Mouse (Mus musculus) spleen, postnatal 14 days (tissue): ENCODE measurements around the gene Pik3ca.
"Not testable (repeated sequence)": the region's sequence is repeated elsewhere in the genome, so short reads cannot be mapped to it uniquely, and the experiment has no call there.

ENCODE experiments used
- DNase-seq, 2 experiments: peaks; one replicate each; pipeline ENCODE4 v3.0.0; 2021 to 2022; ENCODE audit warnings: low spot score in 2 of 2

Pik3ca gene

DNA sequence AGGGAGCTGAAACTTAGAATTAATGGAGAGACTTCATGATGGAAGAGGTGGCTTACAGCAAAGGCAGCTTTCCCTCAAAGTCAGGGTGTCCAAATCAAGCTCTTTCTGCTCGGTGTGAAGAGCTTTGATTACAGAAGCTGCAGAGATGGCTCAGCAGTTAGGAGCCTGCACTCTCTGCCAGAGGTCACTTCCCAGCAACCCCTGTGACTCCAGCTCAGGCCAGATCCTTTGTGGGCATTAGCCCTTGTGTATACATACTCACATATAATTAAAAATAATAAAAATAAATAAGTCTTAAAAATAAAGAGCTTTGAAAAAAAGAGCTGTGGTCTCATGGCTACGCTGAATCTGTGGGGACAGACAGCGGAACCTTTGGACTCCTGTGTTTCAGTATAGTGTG, 4.1 kb downstream of the Pik3ca start:
- DNase-seq, result no peak

DNA sequence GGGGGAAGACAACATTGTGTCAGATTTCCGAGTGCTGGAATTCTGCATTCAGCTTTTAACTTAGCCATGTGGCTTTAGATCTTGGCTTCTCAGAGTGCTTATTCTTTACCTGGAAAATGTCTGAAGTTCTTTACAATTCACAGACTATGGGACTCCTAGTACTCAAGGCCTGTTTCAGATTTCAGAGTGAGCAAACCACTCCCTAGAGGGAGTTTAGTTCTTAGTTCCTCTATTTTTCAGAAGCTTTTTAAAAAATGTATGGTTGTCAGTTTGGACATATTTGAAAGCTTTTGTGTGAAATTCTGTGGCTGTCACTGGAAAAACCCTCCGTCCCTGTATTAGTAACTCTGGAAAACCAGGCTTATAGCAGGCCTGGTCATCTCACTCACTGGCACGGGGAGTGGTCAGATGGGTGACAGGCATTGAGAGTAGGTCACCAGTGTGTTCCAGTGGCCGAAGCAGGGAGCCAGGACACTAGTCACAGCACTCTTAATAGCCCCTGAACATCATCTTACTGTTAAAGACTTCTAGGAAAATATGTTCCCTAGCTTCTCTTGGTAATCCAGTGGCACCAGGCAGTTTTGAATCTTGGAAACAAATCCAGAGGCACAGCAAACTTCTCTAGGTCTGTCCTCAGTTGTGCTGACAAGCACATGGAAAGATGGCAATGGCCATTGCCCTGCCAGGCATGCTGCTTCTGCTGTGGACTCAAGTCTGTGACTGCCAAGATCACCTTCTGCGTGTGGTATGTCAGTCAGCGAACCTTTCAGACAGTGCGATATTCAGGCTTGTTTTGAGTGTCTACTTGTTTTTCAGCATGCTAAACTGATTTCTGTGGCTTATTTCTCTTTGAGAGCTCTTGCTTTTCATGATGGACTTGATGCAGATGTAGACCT, 5.8 kb downstream of the Pik3ca start:
- no peak for DNase-seq

DNA sequence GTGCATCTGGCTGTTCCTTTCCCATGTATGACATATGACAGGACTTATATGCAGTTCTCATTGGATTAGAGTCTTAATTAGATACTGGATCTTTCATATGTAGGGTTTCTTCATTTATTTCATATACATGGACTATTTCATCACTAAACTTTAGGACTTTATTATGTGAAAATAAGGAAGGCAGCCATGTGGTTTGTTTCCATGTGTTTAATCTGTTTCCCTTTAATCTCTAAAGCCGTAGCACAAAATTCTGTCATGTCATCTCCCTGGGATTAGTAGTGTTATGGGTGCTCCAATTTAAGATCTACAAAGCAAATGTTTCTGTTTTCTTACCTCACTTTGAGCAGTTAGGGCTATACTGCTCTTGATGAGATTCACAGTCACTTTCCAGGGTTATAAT, 8.2 kb downstream of the Pik3ca start:
- no peak for DNase-seq

DNA sequence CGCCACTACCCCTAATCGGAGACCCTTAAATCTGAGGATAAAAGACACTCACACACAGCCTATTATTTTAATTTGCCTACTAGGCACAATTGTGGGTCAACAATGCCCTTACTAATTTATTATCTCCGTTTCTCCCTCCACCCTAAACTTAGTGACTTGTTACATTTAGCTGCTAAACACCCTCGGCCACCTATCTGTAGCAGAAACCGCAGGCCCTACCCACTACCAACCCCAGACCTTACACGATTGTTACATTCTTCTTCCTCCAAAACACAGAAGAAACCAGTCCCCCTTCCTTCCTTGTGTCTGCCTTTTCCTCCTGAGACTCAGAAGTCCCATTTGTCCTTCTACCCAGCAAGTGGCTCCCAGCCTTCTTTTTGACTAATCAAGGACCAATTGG, 9.3 kb downstream of the Pik3ca start:
- DNase-seq, result no peak

DNA sequence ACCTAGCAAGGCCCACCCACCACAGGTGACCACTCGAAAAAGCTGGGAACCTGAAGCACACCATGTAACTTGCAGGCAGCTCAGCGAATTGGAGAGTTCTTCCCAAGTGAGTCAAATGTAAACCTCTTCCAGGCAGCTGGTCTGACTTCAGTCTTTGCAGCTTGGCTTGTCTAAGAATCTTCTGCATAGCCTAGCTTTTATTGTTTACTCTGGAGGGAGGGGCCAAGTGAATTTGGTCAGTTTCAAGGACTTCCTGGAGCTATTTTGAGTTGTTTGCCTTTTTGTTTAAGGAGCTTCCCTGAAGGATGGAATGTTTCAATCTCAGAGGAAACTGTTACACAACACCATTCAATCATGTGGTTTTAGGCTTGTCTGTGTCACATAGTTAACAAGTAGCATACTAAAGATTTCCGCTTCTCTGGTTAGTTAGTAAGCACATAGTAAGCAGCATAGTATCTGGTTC, 11.4 kb downstream of the Pik3ca start:
- no peak for DNase-seq

DNA sequence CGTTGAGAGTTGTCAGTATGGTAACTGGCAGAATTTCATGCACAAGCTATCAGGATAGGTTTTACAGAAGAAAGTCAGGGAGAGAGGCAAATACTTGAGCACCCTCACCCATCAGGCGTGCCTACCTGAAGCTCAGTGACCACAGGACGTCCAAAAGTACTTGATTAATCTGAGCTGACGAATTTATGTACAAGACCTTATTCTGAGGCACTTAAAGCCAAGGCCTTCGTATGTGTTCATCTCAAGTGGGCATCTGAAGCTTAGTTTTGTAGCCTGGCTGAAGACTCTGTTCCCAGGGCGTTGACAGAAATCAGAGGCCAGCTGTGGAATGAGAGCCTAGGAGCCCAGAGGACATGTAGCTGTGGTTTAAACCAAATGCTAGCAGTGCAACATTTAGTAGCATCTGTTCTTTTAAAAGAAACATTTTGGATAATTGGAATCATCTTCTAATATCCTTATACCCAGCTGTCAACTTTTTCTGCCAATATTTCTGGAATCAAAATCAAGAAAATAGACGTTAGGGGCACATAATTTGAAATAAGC, 15.1 kb downstream of the Pik3ca start:
- DNase-seq, result no peak

DNA sequence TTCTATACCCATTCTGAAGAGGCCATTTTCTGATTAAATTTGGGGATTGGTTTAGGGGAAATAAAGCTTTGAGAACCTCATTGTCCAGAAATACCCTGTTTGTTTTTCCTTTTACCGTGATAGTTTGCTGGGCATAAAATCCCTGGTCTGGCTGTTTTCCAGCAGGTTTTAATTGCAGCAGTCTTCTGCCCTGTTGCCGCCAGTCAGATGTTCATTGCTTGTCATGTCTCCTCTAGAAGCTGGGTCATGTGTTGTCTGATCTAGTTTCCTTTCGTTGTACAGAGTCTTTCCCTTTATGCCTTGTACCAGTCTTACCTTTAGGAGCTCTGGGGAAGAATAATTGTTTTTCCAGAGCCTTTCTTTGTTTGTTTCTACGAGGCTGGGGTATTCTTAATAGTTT, 16.9 kb downstream of the Pik3ca start:
- no peak for DNase-seq

DNA sequence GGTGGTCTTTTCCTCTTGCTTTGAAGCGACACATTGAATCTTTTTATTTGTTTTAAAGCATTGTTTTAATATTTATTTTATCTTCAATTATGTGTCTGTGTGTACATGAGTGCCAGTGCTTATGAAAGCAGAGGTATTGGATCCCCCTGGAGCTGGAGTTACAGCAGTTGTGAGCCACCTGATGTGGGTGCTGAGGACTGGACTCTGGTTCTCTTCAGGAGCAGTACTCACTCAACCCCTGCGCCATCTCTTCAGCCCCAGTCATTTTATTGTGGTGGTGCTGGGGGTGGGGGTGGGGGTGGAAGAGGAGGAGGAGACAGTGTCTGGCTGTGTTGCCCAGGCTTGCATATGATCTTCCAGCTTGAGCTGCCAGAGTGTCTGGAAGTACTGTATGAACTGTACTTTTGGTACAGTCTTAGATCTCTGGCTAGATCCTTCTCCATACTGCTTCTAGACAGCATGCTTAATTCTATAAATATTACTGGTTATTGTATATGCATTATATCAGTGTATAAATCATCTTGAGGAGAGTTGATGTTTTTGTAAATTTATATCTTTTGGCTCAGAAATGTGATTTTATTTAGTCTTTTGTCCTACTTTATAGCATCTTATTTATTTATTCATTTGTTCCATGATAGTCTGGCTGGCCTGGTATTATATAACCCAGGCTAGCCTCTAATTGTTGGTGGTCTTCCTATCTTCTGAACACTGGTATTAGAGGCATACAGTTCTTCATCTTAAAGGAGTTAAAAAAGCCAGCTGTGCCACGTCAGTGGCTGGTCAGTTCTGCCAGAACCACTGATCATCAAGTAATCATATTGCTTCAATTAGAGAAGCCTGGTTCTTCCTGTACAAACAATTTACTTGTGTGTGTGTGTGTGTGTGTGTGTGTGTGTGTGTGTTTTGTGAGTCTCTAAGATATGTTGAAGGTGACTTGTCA, 18.2 kb downstream of the Pik3ca start:
- DNase-seq, result no peak

DNA sequence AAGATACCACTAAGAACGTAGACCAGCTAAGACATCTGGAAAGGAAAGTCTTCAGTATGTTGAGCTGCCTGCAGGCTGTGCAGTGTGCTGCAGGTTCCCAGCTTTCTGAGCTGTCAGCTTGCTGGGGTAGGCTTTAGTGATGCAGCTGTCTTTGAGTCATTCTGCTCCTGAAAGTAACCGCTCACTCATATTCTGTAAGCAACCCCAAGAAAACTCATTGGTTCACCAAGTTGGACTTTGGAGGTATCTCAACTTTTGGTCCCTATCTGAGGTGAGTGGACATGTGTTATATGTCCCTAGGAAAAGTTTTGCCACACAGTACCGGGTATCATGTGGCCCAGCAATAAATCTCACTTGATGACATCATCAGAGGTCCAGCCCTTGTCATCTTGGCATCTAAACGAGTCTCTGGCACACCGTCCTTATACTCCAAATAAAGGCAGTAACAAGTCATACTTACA, 20.3 kb downstream of the Pik3ca start:
- no peak for DNase-seq

DNA sequence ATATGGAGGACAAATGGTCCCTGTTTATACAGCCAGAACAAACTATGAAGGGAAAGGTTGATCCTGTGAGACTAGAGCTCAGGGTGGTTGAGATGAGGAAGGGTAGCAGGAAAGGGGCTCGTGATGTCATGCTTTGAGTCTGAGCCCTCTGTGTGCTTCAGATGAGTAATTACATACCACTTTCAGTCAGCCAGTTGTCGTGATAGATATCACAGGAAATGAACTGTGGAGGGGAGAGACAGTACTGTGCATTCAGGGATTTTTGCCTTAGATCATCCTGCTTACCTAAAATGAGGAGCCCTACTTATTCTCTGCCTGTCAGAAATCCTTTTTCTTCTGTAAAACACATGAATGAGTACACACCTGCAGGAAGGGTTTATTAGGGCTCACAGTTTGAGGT, 22.4 kb downstream of the Pik3ca start:
- no peak for DNase-seq

DNA sequence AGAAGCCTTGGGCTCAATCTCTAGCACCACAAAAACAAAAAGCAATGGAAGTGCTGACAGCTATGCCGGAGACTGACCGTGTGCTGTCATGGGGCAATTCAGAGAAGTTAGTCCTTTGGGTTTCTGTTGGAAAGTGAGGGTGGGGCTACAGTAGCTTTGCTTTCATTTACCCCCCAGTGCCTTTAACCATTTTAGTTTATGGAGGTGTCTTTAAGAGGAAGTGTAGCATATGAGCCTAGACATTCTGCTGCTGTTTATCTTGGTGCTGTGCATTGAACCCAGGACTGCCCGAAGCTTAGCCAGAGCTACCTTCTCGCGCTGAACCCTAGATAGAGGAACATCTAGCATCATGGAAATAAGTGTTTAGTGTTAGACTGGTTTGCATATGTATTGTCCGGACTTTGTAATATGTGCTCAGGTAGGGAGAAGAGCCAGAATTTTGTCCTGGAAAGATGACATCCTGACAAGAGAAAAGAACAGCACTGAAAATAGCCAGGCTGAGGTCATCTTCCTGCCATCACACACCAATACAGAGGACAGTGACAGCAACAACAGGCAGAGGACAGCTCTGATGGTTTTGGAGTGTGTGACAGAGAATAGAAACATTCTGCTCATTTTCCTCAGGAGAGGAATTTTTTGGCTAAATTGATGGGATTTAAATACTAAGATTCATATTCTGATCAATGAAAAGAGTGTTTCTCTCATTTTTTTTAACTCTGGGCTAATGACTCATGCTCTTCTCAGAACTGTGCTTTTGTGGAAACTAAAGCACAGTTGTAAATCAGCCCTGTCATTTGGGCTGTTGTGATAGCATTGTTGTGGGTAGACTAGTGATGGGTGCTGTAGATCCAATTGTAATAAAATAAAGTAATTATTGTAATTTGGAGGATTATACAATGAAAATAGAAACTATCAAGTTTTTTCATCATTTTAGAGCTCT, 23.9 kb downstream of the Pik3ca start:
- DNase-seq, result no peak

DNA sequence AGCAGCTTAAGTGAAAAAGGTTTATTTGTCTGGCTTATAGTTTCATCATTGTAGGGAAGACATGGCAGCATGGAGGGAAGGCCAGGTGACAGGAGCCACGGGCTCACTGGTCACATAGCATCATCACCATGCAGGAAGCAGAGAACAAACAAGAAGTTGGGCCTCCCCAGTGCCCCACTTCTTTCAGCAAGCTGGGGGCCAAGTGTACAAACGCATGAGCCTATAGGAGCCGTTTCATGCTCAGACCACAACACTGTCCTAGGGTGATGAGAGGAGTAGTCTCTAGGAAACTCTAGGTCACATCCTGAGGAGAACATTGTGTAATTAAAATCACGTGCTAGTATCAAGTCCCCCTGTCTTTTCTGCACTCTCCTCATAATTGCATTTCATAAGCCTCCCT, 30.2 kb downstream of the Pik3ca start:
- DNase-seq, result no peak

DNA sequence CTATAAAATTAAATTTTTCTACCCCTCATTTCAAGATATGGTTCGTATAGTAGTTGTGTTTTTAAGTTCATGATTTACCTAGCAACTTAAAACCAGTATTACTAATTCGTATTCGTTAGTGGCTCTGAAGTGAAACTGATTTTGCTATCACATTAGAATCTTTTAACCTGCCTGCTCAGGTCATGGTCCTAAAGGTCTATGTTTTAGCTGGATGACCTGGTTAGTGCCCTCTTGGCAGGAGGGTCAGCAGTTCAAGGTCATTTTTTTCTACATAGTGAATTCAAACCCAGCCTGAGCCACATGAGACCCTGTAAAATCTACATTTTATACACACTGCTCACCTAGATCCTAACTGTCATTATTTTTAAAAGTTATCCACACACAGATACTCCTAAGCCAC, 30.9 kb downstream of the Pik3ca start:
- DNase-seq, result no peak

DNA sequence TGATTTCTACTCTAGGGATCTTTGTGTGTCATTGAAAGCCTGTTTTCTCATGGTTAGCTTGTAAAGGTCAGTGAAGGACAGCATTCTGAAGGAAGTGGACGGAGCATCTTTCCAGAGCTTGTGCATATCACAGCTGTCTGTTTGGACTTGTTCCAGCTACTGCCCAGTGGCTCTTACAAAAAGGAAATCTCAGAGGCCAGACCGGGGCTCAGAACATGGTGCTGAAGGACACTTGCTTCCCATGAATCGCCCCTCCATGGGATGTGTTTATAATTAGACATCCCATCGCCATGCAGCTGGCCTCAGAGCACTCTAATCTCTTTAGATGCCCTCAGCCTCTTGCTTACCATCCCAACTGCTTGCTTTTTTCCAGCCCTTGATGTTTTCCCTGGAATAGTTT, 31.4 kb downstream of the Pik3ca start:
- no peak for DNase-seq

DNA sequence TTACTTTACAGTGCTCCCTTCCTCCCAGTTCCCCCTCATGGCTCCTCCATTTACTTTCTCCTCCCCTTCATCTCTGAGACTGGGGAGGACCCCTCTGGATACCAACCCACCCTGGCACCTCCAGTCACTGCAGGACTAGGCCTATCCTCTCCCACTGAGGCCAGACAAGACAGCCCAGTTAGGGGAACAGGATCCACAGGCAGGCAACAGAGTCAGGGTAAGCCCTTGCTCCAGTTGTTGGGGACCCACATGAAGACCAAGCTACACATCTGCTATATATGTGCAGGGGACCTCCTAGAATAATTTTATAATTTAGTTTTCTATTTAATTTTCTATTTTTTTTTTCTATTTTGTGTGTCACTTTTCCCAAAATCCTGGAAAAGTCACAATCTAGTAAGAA, 31.9 kb downstream of the Pik3ca start:
- not testable (repeated sequence) for DNase-seq

DNA sequence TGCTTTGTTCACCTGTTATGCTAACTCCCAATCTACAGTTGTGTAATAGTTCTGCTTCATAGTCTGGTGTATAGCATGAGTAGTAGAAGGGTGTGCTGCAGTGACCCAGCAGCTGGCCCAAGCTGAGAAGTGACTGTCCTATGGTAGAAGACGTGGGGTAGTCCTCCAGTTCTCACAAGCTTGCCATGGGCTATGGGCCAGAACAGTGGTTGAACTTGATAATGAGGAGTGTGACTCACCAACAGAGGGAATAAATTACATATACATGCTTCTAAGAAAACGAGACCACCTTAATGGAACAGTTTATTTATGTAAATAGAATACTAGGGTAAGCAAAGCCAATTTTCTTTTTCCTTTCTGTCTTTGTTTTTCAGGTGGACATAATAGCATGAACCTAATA, 32.9 kb downstream of the Pik3ca start:
- no peak for DNase-seq

DNA sequence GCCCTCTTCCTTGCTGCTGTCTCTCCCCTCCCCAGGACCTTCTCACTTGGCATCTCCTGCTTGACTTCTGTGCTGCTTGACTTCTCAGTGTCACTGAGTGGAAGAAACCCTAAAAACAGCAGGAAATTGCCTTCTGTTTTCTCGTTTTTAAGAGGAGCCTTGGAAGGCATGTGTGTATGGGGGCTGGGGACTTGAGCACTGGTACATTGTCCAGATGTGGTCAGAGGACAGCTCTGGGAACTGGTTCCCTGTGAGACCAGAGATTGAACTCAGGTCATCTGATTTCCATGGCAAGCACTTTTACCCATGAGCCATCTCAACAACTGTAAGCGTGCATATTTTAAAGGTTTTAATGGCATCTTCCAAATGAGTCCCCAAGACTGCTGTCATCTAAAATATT, 36.5 kb downstream of the Pik3ca start:
- DNase-seq, result no peak

DNA sequence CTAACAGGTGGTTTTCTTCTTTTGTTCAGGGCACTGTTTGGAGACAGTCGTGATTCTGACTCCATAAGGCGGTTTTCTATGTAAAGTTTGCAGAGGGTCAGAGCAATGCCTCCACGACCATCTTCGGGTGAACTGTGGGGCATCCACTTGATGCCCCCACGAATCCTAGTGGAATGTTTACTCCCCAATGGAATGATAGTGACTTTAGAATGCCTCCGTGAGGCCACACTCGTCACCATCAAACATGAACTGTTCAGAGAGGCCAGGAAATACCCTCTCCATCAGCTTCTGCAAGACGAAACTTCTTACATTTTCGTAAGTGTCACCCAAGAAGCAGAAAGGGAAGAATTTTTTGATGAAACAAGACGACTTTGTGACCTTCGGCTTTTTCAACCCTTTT, 38.6 kb downstream of the Pik3ca start:
- DNase-seq, result no peak

DNA sequence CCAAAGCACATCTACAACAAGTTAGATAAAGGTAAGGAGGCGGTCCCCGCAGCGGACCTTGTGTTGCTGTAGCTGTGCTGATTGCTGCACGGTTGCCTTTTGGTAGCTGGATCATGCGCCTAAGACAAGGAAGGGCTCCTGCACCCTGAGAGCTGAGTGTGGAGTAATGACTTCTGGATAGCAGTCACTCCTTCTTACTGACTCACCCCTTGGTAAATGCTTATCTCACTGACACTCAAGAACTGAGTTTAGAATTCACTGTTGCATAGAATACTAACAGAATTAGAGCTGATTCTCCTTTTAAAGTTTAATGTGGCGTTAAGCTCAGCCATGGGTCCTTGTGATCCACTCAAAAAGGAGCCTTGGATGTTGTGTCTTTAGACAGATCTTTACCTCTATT, 39.8 kb downstream of the Pik3ca start:
- DNase-seq, result no peak

DNA sequence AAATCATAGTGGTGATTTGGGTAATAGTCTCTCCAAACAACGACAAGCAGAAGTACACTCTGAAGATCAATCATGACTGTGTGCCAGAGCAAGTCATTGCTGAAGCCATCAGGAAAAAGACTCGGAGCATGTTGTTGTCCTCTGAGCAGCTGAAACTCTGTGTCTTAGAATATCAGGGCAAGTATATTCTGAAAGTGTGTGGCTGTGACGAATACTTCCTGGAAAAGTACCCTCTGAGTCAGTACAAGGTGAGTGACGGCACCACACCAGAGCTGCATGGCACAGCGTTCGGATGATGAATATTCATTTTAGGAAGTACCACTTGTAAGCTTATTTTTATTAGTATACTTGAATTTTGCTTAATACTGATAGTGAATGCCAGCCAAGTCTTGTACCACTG, 40.3 kb downstream of the Pik3ca start:
- DNase-seq, result no peak

DNA sequence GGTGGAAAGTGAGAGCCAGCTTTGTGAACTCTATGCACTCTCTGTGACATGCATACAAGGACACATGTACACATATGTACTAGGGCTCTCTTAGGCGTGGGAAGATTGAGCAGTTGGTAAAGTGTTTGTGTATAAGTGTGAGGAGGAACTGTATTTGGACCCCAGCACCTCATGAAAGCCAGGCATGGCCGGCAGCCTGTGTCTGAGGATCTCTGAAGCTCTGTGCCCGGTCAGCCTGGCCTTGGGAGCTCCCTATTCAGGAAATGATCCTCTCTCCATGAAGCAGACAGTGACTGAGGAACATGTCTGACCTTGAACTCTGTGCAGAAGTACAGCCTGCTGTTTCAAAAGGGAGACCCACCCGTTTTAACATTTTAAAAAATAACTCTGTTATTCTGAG, 41.2 kb downstream of the Pik3ca start:
- no peak for DNase-seq
